Comparison of ENCODE assay signal across 8 mouse cellular contexts in genomic region chr6:28479865-28480751, GRCm38 (mm10). TPM values are rescaled to one million over a fixed set of nuclear protein-coding genes. Genes with fewer than 3 reads are reported as not detected.
A peak's percentile ranks its signal among the peaks of the same experiment; 100 is the strongest.
DNase-seq lines count a peak whose midpoint lies in the region; ATAC-seq and TF ChIP-seq lines count a peak whose summit lies in the region.

No protein-coding gene starts in this region.

- TF ChIP-seq EP300 in MEL (IDR thresholded peaks at IDR 0.05; ENCODE audit: low read depth in 1 of 2, low read length in 2 of 2), result peak in 1 of 2 experiments; percentile 44; a peak in 1 of 4 replicates

- H3K4me1 ChIP-seq in MEL (ENCODE audit: control insufficient read depth in 1 of 2, insufficient read depth in 2 of 2, low read length in 2 of 2), result peaks cover 15 to 22% of the 10 kb centered on the region in 2 experiments
- 0 out of 2 replicates have a peak, but pooled peaks cover 2% of the 10 kb centered on the region for H3K4me1 ChIP-seq in cerebellum, adult 2 months (ENCODE audit: control insufficient read depth, insufficient read depth, low read length)
- H3K4me1 ChIP-seq in forebrain, postnatal 0 days (ENCODE audit: insufficient read depth), result 0 out of 2 replicates have a peak, but pooled peaks cover 8% of the 10 kb centered on the region
- peaks cover 30% of the 10 kb centered on the region for H3K4me1 ChIP-seq in lung, embryonic 15.5 days

- peak; percentile 100 for DNase-seq in MEL (ENCODE audit: low read depth, low spot score)
- DNase-seq in cerebellum, adult 2 months, result peak; percentile 98 to 100
- DNase-seq in forebrain, postnatal 0 days, result peak; percentile 99
- DNase-seq in heart, postnatal 4 days, result peak; percentile 98
- peak; percentile 99 to 100 for DNase-seq in layer of hippocampus, adult 8-10 months (ENCODE audit: low spot score in 2 of 2)
- peak; percentile 100 for DNase-seq in ovary, adult 18-20 months (ENCODE audit: low spot score)
- DNase-seq in thymus, postnatal 0 days (ENCODE audit: low spot score), result peak; percentile 99

- peaks cover 12 to 49% of the 10 kb centered on the region in 2 experiments for H3K36me3 ChIP-seq in MEL (ENCODE audit: control insufficient read depth in 1 of 2, insufficient read depth in 2 of 2, low read length in 2 of 2)
- no peaks in the 10 kb centered on the region for H3K36me3 ChIP-seq in forebrain, postnatal 0 days (ENCODE audit: insufficient read depth)
- H3K36me3 ChIP-seq in lung, embryonic 15.5 days, result peaks cover under 1% of the 10 kb centered on the region; the same call in 1 of the 2 replicates

- TF ChIP-seq CTCF in MEL (IDR thresholded peaks at IDR 0.05 in 2 of 3, conservative IDR thresholded peaks at IDR 0.05 in 1 of 3; ENCODE audit: control insufficient read depth in 1 of 3, insufficient read depth in 1 of 3, low read depth in 2 of 3, low read length in 3 of 3, poor library complexity in 1 of 3, severe bottlenecking in 1 of 3), result no peak
- TF ChIP-seq CTCF in cerebellum, adult 2 months (IDR thresholded peaks at IDR 0.05; ENCODE audit: borderline replicate concordance, insufficient read depth, low read depth, low read length), result no peak
- peak; percentile 35 for TF ChIP-seq CTCF in forebrain, postnatal 0 days (IDR thresholded peaks at IDR 0.05; ENCODE audit: low read depth)

- peak overlapping the region; percentile 89 to 91 for H3K4me3 ChIP-seq in MEL (ENCODE audit: control insufficient read depth in 1 of 2, insufficient read depth in 1 of 2, low read depth in 2 of 2, low read length in 2 of 2)
- H3K4me3 ChIP-seq in cerebellum, adult 2 months (replicated peaks; ENCODE audit: insufficient read depth, low read depth, low read length), result peak overlapping the region; percentile 69
- H3K4me3 ChIP-seq in forebrain, postnatal 0 days (ENCODE audit: low read depth, low read length), result peak overlapping the region; percentile 79
- H3K4me3 ChIP-seq in lung, embryonic 15.5 days, result peak overlapping the region; percentile 90

- under 1% methylated on average over 68 of the region's 68 CpGs for WGBS in cerebellum, adult 2 months
- WGBS in forebrain, postnatal 0 days, result under 1% methylated on average over 67 of the region's 68 CpGs
- WGBS in lung, embryonic 15.5 days, result under 1% methylated on average over 68 of the region's 68 CpGs

- no peaks in the 10 kb centered on the region for H3K9me3 ChIP-seq in MEL (replicated peaks; ENCODE audit: insufficient read depth, low read length)
- no peaks in the 10 kb centered on the region for H3K9me3 ChIP-seq in forebrain, postnatal 0 days (ENCODE audit: low read length)
- no peaks in the 10 kb centered on the region for H3K9me3 ChIP-seq in lung, embryonic 15.5 days

- peak; percentile 99 for ATAC-seq in forebrain, postnatal 0 days
- peak; percentile 99 for ATAC-seq in lung, embryonic 15.5 days (ENCODE audit: borderline replicate concordance, extremely low read depth, low FRiP score, low TSS enrichment)

- peaks cover 48% of the 10 kb centered on the region for H3K79me2 ChIP-seq in MEL (ENCODE audit: control insufficient read depth, insufficient read depth, low read length, poor library complexity)

- peak; percentile 64 to 93; a peak in 3 of 4 replicates for TF ChIP-seq POLR2A in MEL (IDR thresholded peaks at IDR 0.05; ENCODE audit: control insufficient read depth in 1 of 2, insufficient read depth in 1 of 2, low read depth in 1 of 2, low read length in 2 of 2, poor library complexity in 1 of 2)
- TF ChIP-seq POLR2A in cerebellum, adult 2 months (IDR thresholded peaks at IDR 0.05; ENCODE audit: borderline replicate concordance, insufficient read depth, low read length), result peak; percentile 87

- peak overlapping the region; percentile 89 for H3K9ac ChIP-seq in MEL (ENCODE audit: control insufficient read depth, low read depth, low read length, poor library complexity, severe bottlenecking)
- peak overlapping the region; percentile 63 for H3K9ac ChIP-seq in forebrain, postnatal 0 days
- peak overlapping the region; percentile 92 for H3K9ac ChIP-seq in lung, embryonic 15.5 days

- no peak for TF ChIP-seq RAD21 in MEL (IDR thresholded peaks at IDR 0.05; ENCODE audit: low read depth, low read length)

- H3K27me3 ChIP-seq in MEL (ENCODE audit: control insufficient read depth in 1 of 2, insufficient read depth in 2 of 2, low read length in 2 of 2), result no peaks in the 10 kb centered on the region
- no peaks in the 10 kb centered on the region for H3K27me3 ChIP-seq in cerebellum, adult 2 months (ENCODE audit: control insufficient read depth, insufficient read depth, low read length)
- no peaks in the 10 kb centered on the region for H3K27me3 ChIP-seq in forebrain, postnatal 0 days (ENCODE audit: insufficient read depth, low read length)
- H3K27me3 ChIP-seq in lung, embryonic 15.5 days, result no peaks in the 10 kb centered on the region

- peak overlapping the region; percentile 75 for H3K27ac ChIP-seq in MEL (ENCODE audit: control insufficient read depth, low read depth, low read length)
- H3K27ac ChIP-seq in cerebellum, adult 2 months (ENCODE audit: insufficient read depth, low read length), result no peak overlapping the region
- H3K27ac ChIP-seq in forebrain, postnatal 0 days (ENCODE audit: low read depth, low read length), result peak overlapping the region; percentile 51; the same call in 1 of the 2 replicates
- peak overlapping the region; percentile 83 for H3K27ac ChIP-seq in lung, embryonic 15.5 days

- peak overlapping the region; percentile 73 for H3K4me2 ChIP-seq in forebrain, postnatal 0 days (ENCODE audit: low read depth)
- H3K4me2 ChIP-seq in lung, embryonic 15.5 days, result peak overlapping the region; percentile 63

TF ChIP-seq in MEL, 35 proteins besides CTCF, POLR2A, EP300 and RAD21 (continues in another document):
- no peak for TF ChIP-seq ZNF384 (IDR thresholded peaks at IDR 0.05; ENCODE audit: low read depth, low read length)

RNA-seq across cellular contexts. Expression of gene Snd1, which starts 5.2 kb away (rescaled TPM):
- 192 and 217 TPM in 2 replicates for total RNA-seq in MEL (2012; rRNA removed)
- 100 to 1,000 TPM in 1 of 2 experiments, not detected in 1; 280 TPM for polyA plus RNA-seq in MEL (2012; ENCODE audit: insufficient read depth in 1 of 2, insufficient read length in 2 of 2, low read depth in 1 of 2, low replicate concordance in 2 of 2, missing spikeins in 1 of 2)
- 57.0 and 59.7 TPM in 2 replicates for polyA plus RNA-seq in cerebellum, adult 2 months (2012; rRNA removed)
- total RNA-seq in forebrain, postnatal 0 days (2014; rRNA removed), result 80.8 and 90.8 TPM in 2 replicates
- polyA plus RNA-seq in forebrain, postnatal 0 days (2015; fragmentation: Nextera tagmentation; extraction: Ambion mirVana), result 64.8 and 72.4 TPM in 2 replicates
- total RNA-seq in heart, postnatal 4 days (2021), result 100 to 1,000 TPM; 118 to 128 TPM
- 100 to 1,000 TPM; 101 to 116 (median 115) TPM for total RNA-seq in layer of hippocampus, adult 8-10 months (2022)
- 131 TPM in 2 replicates for polyA plus RNA-seq in lung, embryonic 15.5 days (2015; fragmentation: Nextera tagmentation; extraction: Ambion mirVana)
- 69.2 and 70.6 TPM in 2 replicates for polyA plus RNA-seq in thymus, postnatal 0 days (2015; fragmentation: Nextera tagmentation; extraction: Ambion mirVana)

RNA-seq across cellular contexts. Expression of gene Pax4, which starts 31.0 kb away (rescaled TPM):
- total RNA-seq in MEL (2012; rRNA removed), result not detected in 2 replicates
- not detected for polyA plus RNA-seq in MEL (2012; ENCODE audit: insufficient read depth in 1 of 2, insufficient read length in 2 of 2, low read depth in 1 of 2, low replicate concordance in 2 of 2, missing spikeins in 1 of 2)
- not detected in 2 replicates for polyA plus RNA-seq in cerebellum, adult 2 months (2012; rRNA removed)
- total RNA-seq in forebrain, postnatal 0 days (2014; rRNA removed), result 0.29 TPM in 1 of 2 replicates, not detected in the other
- 0.11 and 0.16 TPM in 2 replicates for polyA plus RNA-seq in forebrain, postnatal 0 days (2015; fragmentation: Nextera tagmentation; extraction: Ambion mirVana)
- not detected for total RNA-seq in heart, postnatal 4 days (2021)
- total RNA-seq in layer of hippocampus, adult 8-10 months (2022), result not detected
- polyA plus RNA-seq in lung, embryonic 15.5 days (2015; fragmentation: Nextera tagmentation; extraction: Ambion mirVana), result not detected in 2 replicates
- polyA plus RNA-seq in thymus, postnatal 0 days (2015; fragmentation: Nextera tagmentation; extraction: Ambion mirVana), result not detected in 2 replicates

RNA-seq across cellular contexts. Expression of gene Gcc1, which starts 51.9 kb away (rescaled TPM):
- 6.7 and 9.2 TPM in 2 replicates for total RNA-seq in MEL (2012; rRNA removed)
- 1 to 10 TPM in 1 of 2 experiments, not detected in 1; 9.0 TPM for polyA plus RNA-seq in MEL (2012; ENCODE audit: insufficient read depth in 1 of 2, insufficient read length in 2 of 2, low read depth in 1 of 2, low replicate concordance in 2 of 2, missing spikeins in 1 of 2)
- polyA plus RNA-seq in cerebellum, adult 2 months (2012; rRNA removed), result 12.4 and 13.0 TPM in 2 replicates
- total RNA-seq in forebrain, postnatal 0 days (2014; rRNA removed), result 17.1 and 17.2 TPM in 2 replicates
- polyA plus RNA-seq in forebrain, postnatal 0 days (2015; fragmentation: Nextera tagmentation; extraction: Ambion mirVana), result 7.1 and 9.6 TPM in 2 replicates
- 1 to 10 TPM; 8.6 TPM for total RNA-seq in heart, postnatal 4 days (2021)
- total RNA-seq in layer of hippocampus, adult 8-10 months (2022), result 10 to 100 TPM; 16.3 to 20.5 (median 18.9) TPM
- polyA plus RNA-seq in lung, embryonic 15.5 days (2015; fragmentation: Nextera tagmentation; extraction: Ambion mirVana), result 10.3 and 12.1 TPM in 2 replicates
- polyA plus RNA-seq in thymus, postnatal 0 days (2015; fragmentation: Nextera tagmentation; extraction: Ambion mirVana), result 10.5 and 12.6 TPM in 2 replicates

RNA-seq across cellular contexts. Expression of gene Fscn3, which starts 52.5 kb away (rescaled TPM):
- not detected in 2 replicates for total RNA-seq in MEL (2012; rRNA removed)
- polyA plus RNA-seq in MEL (2012; ENCODE audit: insufficient read depth in 1 of 2, insufficient read length in 2 of 2, low read depth in 1 of 2, low replicate concordance in 2 of 2, missing spikeins in 1 of 2), result not detected
- polyA plus RNA-seq in cerebellum, adult 2 months (2012; rRNA removed), result 0.08 and 0.11 TPM in 2 replicates
- total RNA-seq in forebrain, postnatal 0 days (2014; rRNA removed), result 0.19 TPM in 1 of 2 replicates, not detected in the other
- polyA plus RNA-seq in forebrain, postnatal 0 days (2015; fragmentation: Nextera tagmentation; extraction: Ambion mirVana), result not detected in 2 replicates
- not detected for total RNA-seq in heart, postnatal 4 days (2021)
- total RNA-seq in layer of hippocampus, adult 8-10 months (2022), result not detected
- not detected in 2 replicates for polyA plus RNA-seq in lung, embryonic 15.5 days (2015; fragmentation: Nextera tagmentation; extraction: Ambion mirVana)
- 0.07 TPM in 1 of 2 replicates, not detected in the other for polyA plus RNA-seq in thymus, postnatal 0 days (2015; fragmentation: Nextera tagmentation; extraction: Ambion mirVana)

RNA-seq across cellular contexts. Expression of gene Arf5, which starts 56.7 kb away (rescaled TPM):
- 89.4 and 92.8 TPM in 2 replicates for total RNA-seq in MEL (2012; rRNA removed)
- polyA plus RNA-seq in MEL (2012; ENCODE audit: insufficient read depth in 1 of 2, insufficient read length in 2 of 2, low read depth in 1 of 2, low replicate concordance in 2 of 2, missing spikeins in 1 of 2), result 100 to 1,000 TPM in 1 of 2 experiments, not detected in 1; 292 TPM
- 344 and 372 TPM in 2 replicates for polyA plus RNA-seq in cerebellum, adult 2 months (2012; rRNA removed)
- 292 and 346 TPM in 2 replicates for total RNA-seq in forebrain, postnatal 0 days (2014; rRNA removed)
- 536 and 587 TPM in 2 replicates for polyA plus RNA-seq in forebrain, postnatal 0 days (2015; fragmentation: Nextera tagmentation; extraction: Ambion mirVana)
- total RNA-seq in heart, postnatal 4 days (2021), result 100 to 1,000 TPM; 199 to 205 TPM
- 100 to 1,000 TPM; 233 to 249 (median 241) TPM for total RNA-seq in layer of hippocampus, adult 8-10 months (2022)
- 373 and 387 TPM in 2 replicates for polyA plus RNA-seq in lung, embryonic 15.5 days (2015; fragmentation: Nextera tagmentation; extraction: Ambion mirVana)
- polyA plus RNA-seq in thymus, postnatal 0 days (2015; fragmentation: Nextera tagmentation; extraction: Ambion mirVana), result 293 and 304 TPM in 2 replicates
